Mouse (Mus musculus) intestine, embryonic 14.5 days (tissue): ENCODE results near the gene Npr1. TPM values are rescaled to one million over a fixed set of nuclear protein-coding genes. Genes with fewer than 3 reads are reported as not detected.

Source experiments
- ATAC-seq: fragments of 200-750 bp; cut with Nextera tagmentation; replicated peaks from 2 replicates; pipeline ENCODE4 v1.8.0; 2017; ENCODE audit warnings: low read depth, moderate number of reproducible peaks, moderate TSS enrichment, moderate library complexity; ENCODE audit not compliant: low FRiP score, low TSS enrichment
- DNase-seq: peaks from one replicate; pipeline ENCODE4 v3.0.0-alpha.2; 2018; ENCODE audit warnings: low spot score
- H3K27ac ChIP-seq: fragments of 300-500 bp; sonication (generic); 2 replicates; pipeline ENCODE4 v1.5.1; 2014; ENCODE audit warnings: low read depth, mild to moderate bottlenecking, control low read depth
- H3K27me3 ChIP-seq: fragments of 300-500 bp; sonication (generic); replicated peaks from 2 replicates; pipeline ENCODE4 v1.6.1; 2014; ENCODE audit warnings: low read length, control low read depth; ENCODE audit not compliant: control insufficient read depth, insufficient read depth
- H3K36me3 ChIP-seq: fragments of 300-500 bp; sonication (generic); 2 replicates; pipeline ENCODE4 v1.6.1; 2014; ENCODE audit warnings: low read length, control low read depth; ENCODE audit not compliant: control insufficient read depth, insufficient read depth
- H3K4me1 ChIP-seq: fragments of 300-500 bp; sonication (generic); replicated peaks from 2 replicates; pipeline ENCODE4 v1.6.1; 2014; ENCODE audit warnings: low read length, control low read depth, mixed read lengths; ENCODE audit not compliant: control insufficient read depth, insufficient read depth
- H3K4me2 ChIP-seq: fragments of 300-500 bp; sonication (generic); 2 replicates; pipeline ENCODE4 v1.6.1; 2014; ENCODE audit warnings: low read length
- H3K4me3 ChIP-seq: fragments of 300-500 bp; sonication (generic); 2 replicates; pipeline ENCODE4 v1.5.1; 2014; ENCODE audit warnings: low read depth, low read length, control low read depth, mixed read lengths
- H3K9ac ChIP-seq: fragments of 300-500 bp; sonication (generic); 2 replicates; pipeline ENCODE4 v1.6.1; 2014; ENCODE audit warnings: mild to moderate bottlenecking, low read length
- H3K9me3 ChIP-seq: fragments of 300-500 bp; sonication (generic); 2 replicates; pipeline ENCODE4 v1.6.1; 2016; ENCODE audit warnings: low read length, control low read depth; ENCODE audit not compliant: control insufficient read depth
- WGBS: fragments of 180-500 bp; shearing (Covaris S2); extraction: QIAGEN DNeasy Blood & Tissue Kit; methylation state at CpG from one replicate; pipeline ENCODE4 v1.1.7; 2014; 5-methylcytosine and 5-hydroxymethylcytosine counted together
- polyA plus RNA-seq: library from polyadenylated mRNA; unstranded; fragments of >200 nt; fragmentation: Nextera tagmentation; extraction: Ambion mirVana; gene quantifications from 2 replicates; pipeline ENCODE4 v1.2.1, GENCODE M21; 2014

Npr1 gene
- polyA plus RNA-seq, 1 experiment from 2014 or later, result 5.3 TPM

DNA sequence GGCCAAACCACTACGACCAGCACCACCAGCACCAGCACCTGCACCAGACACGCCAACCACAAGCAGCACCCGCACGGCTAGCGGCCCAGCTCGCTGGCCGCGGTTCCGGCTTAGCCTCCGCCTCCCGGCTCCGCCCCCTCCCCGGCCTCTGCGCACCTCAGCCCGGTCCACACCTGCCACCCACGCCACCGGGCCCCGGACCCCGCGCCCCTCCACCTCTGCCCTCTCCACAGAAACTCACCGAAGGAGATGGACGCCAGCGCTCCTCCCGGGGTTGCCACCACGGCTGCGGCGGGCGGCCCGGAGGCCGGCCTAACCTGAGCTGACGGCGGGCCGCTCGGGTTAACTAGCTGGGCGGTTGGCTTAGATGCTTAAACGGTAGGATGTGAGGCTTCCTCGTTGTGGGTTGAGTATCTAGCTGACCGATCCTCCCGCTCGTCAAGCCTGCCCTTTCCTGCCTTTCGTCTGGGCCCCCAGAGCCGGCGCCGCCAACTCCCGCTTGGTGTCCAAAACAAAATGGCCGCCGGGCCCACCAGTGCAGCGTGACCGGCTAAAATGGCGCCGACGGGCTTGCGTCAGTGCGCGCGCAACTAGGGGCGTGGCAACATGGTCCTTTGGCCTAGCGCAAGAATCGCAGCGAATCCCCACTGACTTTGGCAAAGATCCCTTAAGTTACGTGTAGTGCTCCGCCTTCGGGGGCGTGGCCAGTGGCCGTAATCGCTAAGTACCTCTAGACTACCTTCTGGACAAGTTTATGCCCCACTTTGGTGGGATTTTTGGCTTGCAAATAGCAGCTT, 43.5 kb upstream of the Npr1 start, which contains the start of gene Chtop:
Gene Chtop (minus strand): TSS at position 549 of the 797 bp plus-strand sequence.
- under 1% methylated on average over 63 of the region's 66 CpGs for WGBS
- Histone ChIP-seq H3K4me1 (peaks cover 12% of the 10 kb centered on the region), H3K27me3 (no peaks in the 10 kb centered on the region), H3K36me3 (peaks cover 38% of the 10 kb centered on the region), H3K4me2 (peak within 1 kb of the TSS; percentile 60), H3K27ac (peak within 1 kb of the TSS; percentile 95), H3K9ac (peak within 1 kb of the TSS; percentile 98), H3K9me3 (no peaks in the 10 kb centered on the region), H3K4me3 (peak within 1 kb of the TSS; percentile 96)
- ATAC-seq, result peak; percentile 92
- peak; percentile 99 for DNase-seq

- Histone ChIP-seq H3K9ac (peak overlapping the region; percentile 98), H3K9me3 (no peaks in the 10 kb centered on the region), H3K27ac (peak overlapping the region; percentile 95; the same call in 1 of the 2 replicates), H3K4me1 (peaks cover 12% of the 10 kb centered on the region), H3K4me3 (peak overlapping the region; percentile 96), H3K27me3 (no peaks in the 10 kb centered on the region), H3K4me2 (peak overlapping the region; percentile 60), H3K36me3 (peaks cover 45% of the 10 kb centered on the region)
- ATAC-seq (no peak; the same call in 1 of the 2 replicates), DNase-seq (no peak)
- WGBS, result 4% methylated on average over 20 of the region's 20 CpGs
Observed at GRCm38 (mm10) chr3:90508287-90508949, 42.8 kb upstream of the Npr1 start.

DNA sequence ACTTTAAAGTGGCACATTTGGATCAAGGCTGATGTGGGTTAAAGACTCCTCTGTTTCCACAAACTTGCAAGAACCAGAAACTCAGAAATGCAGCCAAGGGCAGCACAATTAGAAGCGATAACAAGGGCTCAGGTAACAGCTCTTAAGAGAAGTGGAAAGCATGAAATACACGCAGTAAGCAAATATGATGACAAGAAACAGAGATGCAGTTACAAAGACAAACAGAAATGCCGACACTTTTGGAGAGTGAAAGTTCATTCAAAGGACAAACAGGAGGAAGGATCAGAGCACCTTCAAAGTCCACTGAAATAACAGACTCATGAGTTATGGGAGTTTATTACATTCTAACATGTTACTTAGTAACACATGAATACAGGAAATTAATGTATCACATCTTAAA, 40.7 kb upstream of the Npr1 start:
- H3K4me2 ChIP-seq, result no peak overlapping the region
- H3K9me3 ChIP-seq, result no peaks in the 10 kb centered on the region
- ATAC-seq (no peak), DNase-seq (no peak)
- peaks cover 12% of the 10 kb centered on the region for H3K4me1 ChIP-seq
- H3K9ac ChIP-seq, result no peak overlapping the region
- no peak overlapping the region for H3K27ac ChIP-seq
- H3K4me3 ChIP-seq, result no peak overlapping the region
- WGBS, result 69% methylated on average over 3 of the region's 3 CpGs
- peaks cover 66% of the 10 kb centered on the region for H3K36me3 ChIP-seq
- no peaks in the 10 kb centered on the region for H3K27me3 ChIP-seq

GRCm38 (mm10) chr3:90505216-90505615, 39.5 kb upstream of the Npr1 start:
- Histone ChIP-seq H3K9me3 (no peaks in the 10 kb centered on the region), H3K4me3 (no peak overlapping the region), H3K27me3 (no peaks in the 10 kb centered on the region), H3K9ac (no peak overlapping the region), H3K4me1 (peaks cover 12% of the 10 kb centered on the region), H3K36me3 (peaks cover 75% of the 10 kb centered on the region), H3K27ac (no peak overlapping the region), H3K4me2 (no peak overlapping the region)
- WGBS, result 90% methylated on average over 5 of the region's 5 CpGs
- DNase-seq (no peak), ATAC-seq (no peak)

GRCm38 (mm10) chr3:90503444-90503843, 37.8 kb upstream of the Npr1 start:
- WGBS, result 72% methylated on average over 4 of the region's 4 CpGs
- H3K9ac ChIP-seq, result no peak overlapping the region
- peaks cover 91% of the 10 kb centered on the region for H3K36me3 ChIP-seq
- peaks cover 12% of the 10 kb centered on the region for H3K4me1 ChIP-seq
- ATAC-seq, result no peak
- no peak overlapping the region for H3K4me2 ChIP-seq
- no peaks in the 10 kb centered on the region for H3K27me3 ChIP-seq
- no peak overlapping the region for H3K27ac ChIP-seq
- DNase-seq, result no peak
- no peaks in the 10 kb centered on the region for H3K9me3 ChIP-seq
- H3K4me3 ChIP-seq, result no peak overlapping the region

- ATAC-seq, result no peak
- Histone ChIP-seq H3K4me1 (no peaks in the 10 kb centered on the region), H3K36me3 (peaks cover 69% of the 10 kb centered on the region)
Observed at GRCm38 (mm10) chr3:90497597-90497996, 31.9 kb upstream of the Npr1 start.

DNA sequence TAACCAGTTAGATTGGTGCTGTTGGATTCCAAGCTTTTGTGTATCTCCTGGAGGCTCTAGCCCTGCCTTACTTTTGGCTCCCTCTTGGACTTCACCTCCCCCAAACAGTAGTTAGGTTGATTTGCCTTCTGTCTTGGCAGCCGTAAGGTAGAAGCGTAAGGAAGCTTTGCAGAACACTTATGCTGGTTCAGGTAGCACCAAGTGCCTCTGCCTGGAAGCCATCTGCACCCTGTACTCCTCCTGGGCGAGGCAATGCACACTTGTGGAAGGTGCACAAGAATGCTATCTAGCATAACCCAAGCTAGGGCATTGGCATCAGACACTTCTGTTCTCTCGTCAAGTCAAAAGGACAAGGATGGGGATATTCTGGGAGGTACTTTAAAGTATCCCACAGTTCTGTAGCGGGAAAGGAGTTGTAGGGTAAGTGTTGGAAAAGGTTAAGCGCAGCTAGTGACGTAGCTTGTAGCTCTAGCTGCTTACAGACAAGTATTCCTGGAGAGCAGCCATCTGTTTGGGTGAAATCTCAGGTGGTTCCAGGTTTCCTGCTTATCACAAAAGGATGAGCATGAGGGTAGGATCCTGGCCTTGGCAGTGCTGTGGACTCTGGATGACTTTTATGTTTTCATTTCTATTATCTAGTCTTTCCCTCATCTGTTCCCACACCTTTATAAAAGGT, 30.3 kb upstream of the Npr1 start:
- 88% methylated on average over 7 of the region's 7 CpGs for WGBS
- ATAC-seq (no peak), DNase-seq (no peak)
- Histone ChIP-seq H3K9ac (no peak overlapping the region), H3K4me3 (no peak overlapping the region), H3K9me3 (no peaks in the 10 kb centered on the region), H3K36me3 (peaks cover 53% of the 10 kb centered on the region), H3K27ac (no peak overlapping the region), H3K27me3 (no peaks in the 10 kb centered on the region), H3K4me2 (no peak overlapping the region), H3K4me1 (no peaks in the 10 kb centered on the region)

More at GRCm38 (mm10) chr3:90497597-90497996, 31.9 kb upstream of the Npr1 start:
- Histone ChIP-seq H3K27ac (no peak overlapping the region), H3K4me2 (no peak overlapping the region), H3K9ac (no peak overlapping the region), H3K9me3 (no peaks in the 10 kb centered on the region), H3K27me3 (no peaks in the 10 kb centered on the region), H3K4me3 (no peak overlapping the region)
- DNase-seq, result no peak

DNA sequence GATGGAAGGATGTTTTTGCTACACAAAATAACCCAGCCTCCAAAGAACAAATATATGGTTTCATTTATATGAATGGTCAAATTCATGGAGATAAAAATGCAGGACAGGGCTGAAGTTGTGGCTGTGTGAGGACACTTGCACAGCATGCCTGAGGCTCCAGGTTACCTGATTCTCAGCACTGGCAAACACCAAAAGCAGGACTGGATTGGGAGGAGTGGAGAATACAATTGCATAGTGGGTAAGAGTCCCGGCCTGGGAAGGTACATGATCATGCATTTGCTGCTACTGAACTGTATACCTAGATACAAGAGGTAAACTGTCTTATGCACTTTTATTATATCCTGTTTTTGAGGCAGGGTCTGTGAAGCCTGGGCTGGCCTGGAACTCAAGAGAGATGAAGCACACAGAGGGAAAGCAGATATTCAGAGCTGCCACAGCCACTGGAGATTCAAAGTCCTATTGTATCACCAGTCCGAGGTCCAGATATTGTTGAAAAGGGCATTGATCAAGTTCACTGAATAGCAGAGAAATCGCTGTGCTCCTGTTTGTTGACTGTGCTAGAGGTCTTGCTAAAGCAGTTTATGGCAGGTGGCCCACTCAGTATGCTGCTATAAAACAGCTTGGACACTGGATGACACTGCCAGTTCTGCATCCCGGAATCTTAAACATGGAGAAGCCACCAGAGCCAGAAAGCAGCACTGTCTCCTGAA, 28.3 kb upstream of the Npr1 start:
- Histone ChIP-seq H3K9ac (no peak overlapping the region), H3K4me1 (peaks cover 4% of the 10 kb centered on the region; the same call in 1 of the 2 replicates), H3K27me3 (no peaks in the 10 kb centered on the region), H3K4me3 (no peak overlapping the region), H3K9me3 (no peaks in the 10 kb centered on the region), H3K27ac (no peak overlapping the region), H3K36me3 (peaks cover 38% of the 10 kb centered on the region), H3K4me2 (no peak overlapping the region)
- ATAC-seq, result no peak
- no peak for DNase-seq
- WGBS, result 57% methylated on average over 4 of the region's 4 CpGs
